Mouse (Mus musculus): ENCODE measurements around the gene Chrnd.

Gene Chrnd

GRCm38 (mm10) chr1:87190429-87190828 lies at the start of gene Chrnd:
Gene Chrnd (plus strand): TSS chr1:87190607.
- no peak for DNase-seq (ENCODE audit: low read depth, low spot score)

GRCm38 (mm10) chr1:87141550-87141949 lies 48.9 kb upstream of the Chrnd start:
- no peak for DNase-seq (ENCODE audit: low read depth, low spot score)

- no peak for DNase-seq (ENCODE audit: low read depth, low spot score)
Observed at GRCm38 (mm10) chr1:87142456-87142855, 48.0 kb upstream of the Chrnd start.

GRCm38 (mm10) chr1:87143141-87143540 lies 47.3 kb upstream of the Chrnd start:
- DNase-seq (ENCODE audit: low read depth, low spot score): no peak

GRCm38 (mm10) chr1:87149422-87149821 lies 41.0 kb upstream of the Chrnd start:
- DNase-seq (ENCODE audit: low read depth, low spot score): no peak

GRCm38 (mm10) chr1:87151286-87151685 lies 39.1 kb upstream of the Chrnd start:
- no peak for DNase-seq (ENCODE audit: low read depth, low spot score)

GRCm38 (mm10) chr1:87153776-87154500 lies 36.5 kb upstream of the Chrnd start:
- DNase-seq (ENCODE audit: low read depth, low spot score): no peak

- DNase-seq (ENCODE audit: low read depth, low spot score): no peak
Observed at GRCm38 (mm10) chr1:87154501-87155120, 35.8 kb upstream of the Chrnd start.

- no peak for DNase-seq (ENCODE audit: low read depth, low spot score)
Observed at GRCm38 (mm10) chr1:87155531-87156198, 34.7 kb upstream of the Chrnd start.

GRCm38 (mm10) chr1:87156199-87156587 lies 34.2 kb upstream of the Chrnd start, which contains the start of gene Ecel1:
Gene Ecel1 (minus strand): TSS chr1:87156521.
- no peak for DNase-seq (ENCODE audit: low read depth, low spot score)

- no peak for DNase-seq (ENCODE audit: low read depth, low spot score)
Observed at GRCm38 (mm10) chr1:87159396-87159795, 31.0 kb upstream of the Chrnd start.

- DNase-seq (ENCODE audit: low read depth, low spot score): no peak
Observed at GRCm38 (mm10) chr1:87164164-87164795, 26.1 kb upstream of the Chrnd start.

- no peak for DNase-seq (ENCODE audit: low read depth, low spot score)
Observed at GRCm38 (mm10) chr1:87164796-87165184, 25.6 kb upstream of the Chrnd start.

GRCm38 (mm10) chr1:87170458-87170857 lies 19.9 kb upstream of the Chrnd start:
- DNase-seq (ENCODE audit: low read depth, low spot score): no peak

GRCm38 (mm10) chr1:87171312-87171711 lies 19.1 kb upstream of the Chrnd start:
- no peak for DNase-seq (ENCODE audit: low read depth, low spot score)

GRCm38 (mm10) chr1:87172316-87172715 lies 18.1 kb upstream of the Chrnd start:
- no peak for DNase-seq (ENCODE audit: low read depth, low spot score)

- peak; percentile 60 for DNase-seq (ENCODE audit: low read depth, low spot score)
Observed at GRCm38 (mm10) chr1:87174006-87174955, 16.1 kb upstream of the Chrnd start.

GRCm38 (mm10) chr1:87175852-87176292 lies 14.5 kb upstream of the Chrnd start:
- DNase-seq (ENCODE audit: low read depth, low spot score): no peak

GRCm38 (mm10) chr1:87180896-87181295 lies 9.5 kb upstream of the Chrnd start:
- DNase-seq (ENCODE audit: low read depth, low spot score): peak; percentile 61

- no peak for DNase-seq (ENCODE audit: low read depth, low spot score)
Observed at GRCm38 (mm10) chr1:87183013-87183412, 7.4 kb upstream of the Chrnd start, which contains the start of gene Prss56. Gene Prss56 (plus strand): TSS chr1:87183313.
